Mouse (Mus musculus) gastrocnemius, adult 8-10 months (tissue): Measurements from ENCODE around the gene Mtif3. TPM values are rescaled to one million over a fixed set of nuclear protein-coding genes. Genes with fewer than 3 reads are reported as not detected.
A peak's percentile ranks its signal among the peaks of the same experiment; 100 is the strongest.
"Not testable (repeated sequence)": the region's sequence is repeated elsewhere in the genome, so short reads cannot be mapped to it uniquely, and the experiment has no call there.

Experiments
- DNase-seq, 2 experiments: peaks; one replicate each; pipeline ENCODE4 v3.0.0; 2022; ENCODE audit warnings: low spot score in 2 of 2
- total RNA-seq, 4 experiments: library from RNA; stranded (reverse); gene quantifications; 2 replicates each; pipeline ENCODE4 v1.2.4; 2022

Mtif3 gene
- total RNA-seq, 4 experiments from 2014 or later = 22.4 to 28.6 (median 23.5) TPM

GRCm38 (mm10) chr5:146954576-146954975 lies 9.0 kb downstream of the Mtif3 start:
- DNase-seq = peak; percentile 41 to 52

- DNase-seq = peak; percentile 36 to 62
Measured at GRCm38 (mm10) chr5:146948508-146949088, 15.0 kb downstream of the Mtif3 start, which contains the start of gene Gtf3a. TSS of gene Gtf3a (plus strand) at chr5:146948657.

- no peak for DNase-seq
Measured at GRCm38 (mm10) chr5:146948041-146948507, 15.5 kb downstream of the Mtif3 start.

GRCm38 (mm10) chr5:146947497-146947896 lies 16.1 kb downstream of the Mtif3 start:
- DNase-seq = no peak

GRCm38 (mm10) chr5:146946682-146947081 lies 16.9 kb downstream of the Mtif3 start:
- no peak for DNase-seq

- DNase-seq = no peak
Measured at GRCm38 (mm10) chr5:146944568-146944967, 19.0 kb downstream of the Mtif3 start.

GRCm38 (mm10) chr5:146942965-146943364 lies 20.6 kb downstream of the Mtif3 start:
- no peak for DNase-seq

GRCm38 (mm10) chr5:146941939-146942338 lies 21.7 kb downstream of the Mtif3 start:
- DNase-seq = not testable (repeated sequence)

GRCm38 (mm10) chr5:146940219-146940618 lies 23.4 kb downstream of the Mtif3 start:
- no peak for DNase-seq

GRCm38 (mm10) chr5:146939109-146939796 lies 24.3 kb downstream of the Mtif3 start:
- no peak for DNase-seq

- no peak for DNase-seq
Measured at GRCm38 (mm10) chr5:146937541-146938503, 25.8 kb downstream of the Mtif3 start.

- no peak for DNase-seq
Measured at GRCm38 (mm10) chr5:146933466-146933865, 30.1 kb downstream of the Mtif3 start.

GRCm38 (mm10) chr5:146931904-146932553 lies 31.6 kb downstream of the Mtif3 start:
- no peak for DNase-seq

- DNase-seq = no peak
Measured at GRCm38 (mm10) chr5:146931422-146931821, 32.2 kb downstream of the Mtif3 start.

GRCm38 (mm10) chr5:146926673-146927072 lies 36.9 kb downstream of the Mtif3 start:
- no peak for DNase-seq

- no peak for DNase-seq
Measured at GRCm38 (mm10) chr5:146923547-146923946, 40.1 kb downstream of the Mtif3 start.

- no peak for DNase-seq
Measured at GRCm38 (mm10) chr5:146921224-146921623, 42.4 kb downstream of the Mtif3 start.

GRCm38 (mm10) chr5:146920314-146921161 lies 43.1 kb downstream of the Mtif3 start:
- DNase-seq = no peak

- DNase-seq = no peak
Measured at GRCm38 (mm10) chr5:146919874-146920273, 43.7 kb downstream of the Mtif3 start.

- not testable (repeated sequence) for DNase-seq
Measured at GRCm38 (mm10) chr5:146917357-146917756, 46.2 kb downstream of the Mtif3 start.
